Mouse (Mus musculus): ENCODE data around the gene Rps6kl1. TPM values are rescaled to one million over a fixed set of nuclear protein-coding genes. Genes with fewer than 3 reads are reported as not detected.
A peak's percentile ranks its signal among the peaks of the same experiment; 100 is the strongest.

Rps6kl1 gene
- total and polyA plus RNA-seq, 3 experiments: 5.4 to 6.2 TPM; not detected in 1

GRCm38 (mm10) chr12:85113917-85114316 is 37.1 kb downstream of the Rps6kl1 start (continued):
- TF ChIP-seq CTCF (IDR thresholded peaks at IDR 0.05 in 2 of 3, conservative IDR thresholded peaks at IDR 0.05 in 1 of 3; ENCODE audit: control insufficient read depth in 1 of 3, insufficient read depth in 1 of 3, low read depth in 2 of 3, low read length in 3 of 3, poor library complexity in 1 of 3, severe bottlenecking in 1 of 3) (no peak), MYB (IDR thresholded peaks at IDR 0.05; ENCODE audit: low read depth, low read length) (no peak), POLR2AphosphoS2 (IDR thresholded peaks at IDR 0.05; ENCODE audit: low read length) (no peak), MAX (IDR thresholded peaks at IDR 0.05; ENCODE audit: low read length) (no peak)

GRCm38 (mm10) chr12:85113337-85113736 is 37.7 kb downstream of the Rps6kl1 start:
- H3K9ac ChIP-seq (ENCODE audit: control insufficient read depth, low read depth, low read length, poor library complexity, severe bottlenecking): no peak overlapping the region; the same call in 1 of the 2 replicates
- DNase-seq (ENCODE audit: low read depth, low spot score): no peak
- H3K4me3 ChIP-seq (ENCODE audit: control insufficient read depth in 1 of 2, insufficient read depth in 1 of 2, low read depth in 2 of 2, low read length in 2 of 2): no peak overlapping the region
- H3K79me2 ChIP-seq (ENCODE audit: control insufficient read depth, insufficient read depth, low read length, poor library complexity): peaks cover 58% of the 10 kb centered on the region
- peaks cover 11 to 29% of the 10 kb centered on the region in 2 experiments for H3K4me1 ChIP-seq (ENCODE audit: control insufficient read depth in 1 of 2, insufficient read depth in 2 of 2, low read length in 2 of 2)
- peaks cover 17 to 29% of the 10 kb centered on the region in 2 experiments for H3K36me3 ChIP-seq (ENCODE audit: control insufficient read depth in 1 of 2, insufficient read depth in 2 of 2, low read length in 2 of 2)
- no peaks in the 10 kb centered on the region for H3K9me3 ChIP-seq (replicated peaks; ENCODE audit: insufficient read depth, low read length)
- TF ChIP-seq TCF12 (IDR thresholded peaks at IDR 0.05; ENCODE audit: low read depth, low read length) (no peak), GATA1 (IDR thresholded peaks at IDR 0.05; ENCODE audit: low read depth, low read length) (no peak), MXI1 (IDR thresholded peaks at IDR 0.05; ENCODE audit: low read depth, low read length) (no peak), POLR2A (IDR thresholded peaks at IDR 0.05; ENCODE audit: control insufficient read depth in 1 of 2, insufficient read depth in 1 of 2, low read depth in 1 of 2, low read length in 2 of 2, poor library complexity in 1 of 2) (no peak), POLR2AphosphoS2 (IDR thresholded peaks at IDR 0.05; ENCODE audit: low read length) (peak; percentile 26; the same call in 1 of the 2 replicates), MAFK (IDR thresholded peaks at IDR 0.05; ENCODE audit: borderline replicate concordance, low read depth, low read length) (no peak)
- H3K27me3 ChIP-seq (ENCODE audit: control insufficient read depth in 1 of 2, insufficient read depth in 2 of 2, low read length in 2 of 2): no peaks in the 10 kb centered on the region
- no peak overlapping the region for H3K27ac ChIP-seq (ENCODE audit: control insufficient read depth, low read depth, low read length)

GRCm38 (mm10) chr12:85112550-85113251 is 38.4 kb downstream of the Rps6kl1 start:
- peaks cover 58% of the 10 kb centered on the region for H3K79me2 ChIP-seq (ENCODE audit: control insufficient read depth, insufficient read depth, low read length, poor library complexity)
- no peaks in the 10 kb centered on the region for H3K27me3 ChIP-seq (ENCODE audit: control insufficient read depth in 1 of 2, insufficient read depth in 2 of 2, low read length in 2 of 2)
- TF ChIP-seq TAL1 (IDR thresholded peaks at IDR 0.05; ENCODE audit: low read length) (peak; percentile 33), EP300 (IDR thresholded peaks at IDR 0.05; ENCODE audit: low read depth in 1 of 2, low read length in 2 of 2) (peak; percentile 9 to 48; a peak in 1 of 4 replicates), SMC3 (IDR thresholded peaks at IDR 0.05; ENCODE audit: low read depth, low read length) (no peak), MXI1 (IDR thresholded peaks at IDR 0.05; ENCODE audit: low read depth, low read length) (peak; percentile 31; the same call in 1 of the 2 replicates), TCF12 (IDR thresholded peaks at IDR 0.05; ENCODE audit: low read depth, low read length) (peak; percentile 45; the same call in 1 of the 2 replicates), MYB (IDR thresholded peaks at IDR 0.05; ENCODE audit: low read depth, low read length) (no peak), POLR2AphosphoS2 (IDR thresholded peaks at IDR 0.05; ENCODE audit: low read length) (no peak), GATA1 (IDR thresholded peaks at IDR 0.05; ENCODE audit: low read depth, low read length) (0 out of 2 replicates have a peak, but pooled peaks have one; percentile 28)
- peak overlapping the region in 1 of 2 experiments; percentile 83; a peak in 3 of 4 replicates for H3K4me3 ChIP-seq (ENCODE audit: control insufficient read depth in 1 of 2, insufficient read depth in 1 of 2, low read depth in 2 of 2, low read length in 2 of 2)
- peak; percentile 48 for DNase-seq (ENCODE audit: low read depth, low spot score)
- H3K36me3 ChIP-seq (ENCODE audit: control insufficient read depth in 1 of 2, insufficient read depth in 2 of 2, low read length in 2 of 2): peaks cover 13 to 29% of the 10 kb centered on the region in 2 experiments
- H3K9me3 ChIP-seq (replicated peaks; ENCODE audit: insufficient read depth, low read length): no peaks in the 10 kb centered on the region
- H3K27ac ChIP-seq (ENCODE audit: control insufficient read depth, low read depth, low read length): peak overlapping the region; percentile 35
- peak overlapping the region; percentile 93 for H3K9ac ChIP-seq (ENCODE audit: control insufficient read depth, low read depth, low read length, poor library complexity, severe bottlenecking)
- H3K4me1 ChIP-seq (ENCODE audit: control insufficient read depth in 1 of 2, insufficient read depth in 2 of 2, low read length in 2 of 2): peaks cover 11 to 29% of the 10 kb centered on the region in 2 experiments

Data from MEL (cell line).